Mouse (Mus musculus) forebrain, embryonic 12.5 days (tissue): ENCODE measurements around the gene Pofut2. TPM values are rescaled to one million over a fixed set of nuclear protein-coding genes. Genes with fewer than 3 reads are reported as not detected.
A peak's percentile ranks its signal among the peaks of the same experiment; 100 is the strongest.

Experiments used
- ATAC-seq: fragments of 200-750 bp; cut with Nextera tagmentation; 2 replicates; pipeline ENCODE4 v1.8.0; 2017; ENCODE audit warnings: moderate TSS enrichment; ENCODE audit not compliant: low FRiP score
- H3K27ac ChIP-seq: fragments of 300-500 bp; sonication (generic); 2 replicates; pipeline ENCODE4 v1.5.1; 2016; ENCODE audit warnings: mild to moderate bottlenecking
- H3K27me3 ChIP-seq: fragments of 300-500 bp; sonication (generic); 2 replicates; pipeline ENCODE4 v1.6.1; 2016; ENCODE audit warnings: mild to moderate bottlenecking
- H3K36me3 ChIP-seq: fragments of 300-500 bp; sonication (generic); replicated peaks from 2 replicates; pipeline ENCODE4 v1.6.1; 2016; ENCODE audit warnings: mild to moderate bottlenecking
- H3K4me1 ChIP-seq: fragments of 300-500 bp; sonication (generic); 2 replicates; pipeline ENCODE4 v1.6.1; 2016
- H3K4me2 ChIP-seq: fragments of 300-500 bp; sonication (generic); 2 replicates; pipeline ENCODE4 v1.6.1; 2016; ENCODE audit warnings: mild to moderate bottlenecking, moderate library complexity
- H3K4me3 ChIP-seq: fragments of 300-500 bp; sonication (generic); replicated peaks from 2 replicates; pipeline ENCODE4 v1.5.1; 2016; ENCODE audit warnings: mild to moderate bottlenecking
- H3K9ac ChIP-seq: fragments of 300-500 bp; sonication (generic); 2 replicates; pipeline ENCODE4 v1.6.1; 2016; ENCODE audit warnings: mild to moderate bottlenecking
- H3K9me3 ChIP-seq: fragments of 300-500 bp; sonication (generic); 2 replicates; pipeline ENCODE4 v1.6.1; 2016
- WGBS: fragments of 180-500 bp; shearing (Covaris S2); methylation state at CpG from one replicate; pipeline ENCODE4 v1.1.7; 2016; 5-methylcytosine and 5-hydroxymethylcytosine counted together
- polyA plus RNA-seq: library from polyadenylated mRNA; unstranded; fragments of >200 nt; fragmentation: Nextera tagmentation; extraction: Ambion mirVana; gene quantifications from 2 replicates; pipeline ENCODE4 v1.2.1, GENCODE M21; 2016

The Pofut2 gene
- polyA plus RNA-seq, 1 experiment from 2014 or later, result 65.8 TPM

GRCm38 (mm10) chr10:77237795-77238580 lies 21.0 kb upstream of the Pofut2 start:
- no peak for ATAC-seq
- Histone ChIP-seq H3K4me1 (no peaks in the 10 kb centered on the region), H3K4me2 (no peak overlapping the region), H3K27me3 (no peaks in the 10 kb centered on the region), H3K4me3 (no peak overlapping the region), H3K9me3 (0 out of 2 replicates have a peak, but pooled peaks cover 2% of the 10 kb centered on the region), H3K9ac (no peak overlapping the region), H3K36me3 (no peaks in the 10 kb centered on the region), H3K27ac (no peak overlapping the region)
- WGBS, result 76% methylated on average over 16 of the region's 16 CpGs

- 90% methylated on average over 8 of the region's 8 CpGs for WGBS
- no peak for ATAC-seq
- no peak overlapping the region for H3K9ac ChIP-seq
- no peaks in the 10 kb centered on the region for H3K36me3 ChIP-seq
- 0 out of 2 replicates have a peak, but pooled peaks cover 2% of the 10 kb centered on the region for H3K9me3 ChIP-seq
- H3K27ac ChIP-seq, result no peak overlapping the region
- no peaks in the 10 kb centered on the region for H3K4me1 ChIP-seq
- H3K27me3 ChIP-seq, result no peaks in the 10 kb centered on the region
- no peak overlapping the region for H3K4me3 ChIP-seq
- no peak overlapping the region for H3K4me2 ChIP-seq
Measured at GRCm38 (mm10) chr10:77240764-77241163, 18.3 kb upstream of the Pofut2 start.

- 84% methylated on average over 3 of the region's 3 CpGs for WGBS
- H3K4me3 ChIP-seq, result no peak overlapping the region
- ATAC-seq, result no peak
- H3K36me3 ChIP-seq, result no peaks in the 10 kb centered on the region
- no peaks in the 10 kb centered on the region for H3K4me1 ChIP-seq
- H3K4me2 ChIP-seq, result no peak overlapping the region
- H3K27me3 ChIP-seq, result no peaks in the 10 kb centered on the region
- no peaks in the 10 kb centered on the region for H3K9me3 ChIP-seq
- H3K27ac ChIP-seq, result no peak overlapping the region
- H3K9ac ChIP-seq, result no peak overlapping the region
Measured at GRCm38 (mm10) chr10:77242396-77242795, 16.6 kb upstream of the Pofut2 start.

GRCm38 (mm10) chr10:77242871-77243270 lies 16.1 kb upstream of the Pofut2 start:
- no peak overlapping the region for H3K4me2 ChIP-seq
- H3K9ac ChIP-seq, result no peak overlapping the region
- WGBS, result 92% methylated on average over 14 of the region's 14 CpGs
- no peak for ATAC-seq
- no peaks in the 10 kb centered on the region for H3K36me3 ChIP-seq
- no peaks in the 10 kb centered on the region for H3K27me3 ChIP-seq
- no peaks in the 10 kb centered on the region for H3K9me3 ChIP-seq
- H3K4me3 ChIP-seq, result no peak overlapping the region
- H3K27ac ChIP-seq, result no peak overlapping the region
- no peaks in the 10 kb centered on the region for H3K4me1 ChIP-seq

GRCm38 (mm10) chr10:77243572-77244161 lies 15.4 kb upstream of the Pofut2 start:
- H3K4me1 ChIP-seq, result no peaks in the 10 kb centered on the region
- H3K4me2 ChIP-seq, result no peak overlapping the region
- 80% methylated on average over 11 of the region's 11 CpGs for WGBS
- H3K36me3 ChIP-seq, result no peaks in the 10 kb centered on the region
- H3K9ac ChIP-seq, result no peak overlapping the region
- ATAC-seq, result no peak
- no peak overlapping the region for H3K27ac ChIP-seq
- H3K27me3 ChIP-seq, result no peaks in the 10 kb centered on the region
- no peak overlapping the region for H3K4me3 ChIP-seq
- H3K9me3 ChIP-seq, result no peaks in the 10 kb centered on the region

GRCm38 (mm10) chr10:77244777-77245176 lies 14.2 kb upstream of the Pofut2 start:
- Histone ChIP-seq H3K4me1 (no peaks in the 10 kb centered on the region), H3K27ac (no peak overlapping the region), H3K4me2 (no peak overlapping the region), H3K9me3 (no peaks in the 10 kb centered on the region), H3K27me3 (no peaks in the 10 kb centered on the region), H3K36me3 (no peaks in the 10 kb centered on the region), H3K4me3 (no peak overlapping the region), H3K9ac (no peak overlapping the region)
- 92% methylated on average over 6 of the region's 6 CpGs for WGBS
- no peak for ATAC-seq

- 86% methylated on average over 5 of the region's 5 CpGs for WGBS
Measured at GRCm38 (mm10) chr10:77247048-77247447, 12.0 kb upstream of the Pofut2 start.

GRCm38 (mm10) chr10:77247707-77248106 lies 11.3 kb upstream of the Pofut2 start:
- H3K9ac ChIP-seq, result no peak overlapping the region
- ATAC-seq, result no peak
- no peaks in the 10 kb centered on the region for H3K9me3 ChIP-seq
- H3K36me3 ChIP-seq, result no peaks in the 10 kb centered on the region
- 0 out of 2 replicates have a peak, but pooled peaks cover 4% of the 10 kb centered on the region for H3K27me3 ChIP-seq
- H3K4me3 ChIP-seq, result no peak overlapping the region
- H3K4me2 ChIP-seq, result no peak overlapping the region
- no peak overlapping the region for H3K27ac ChIP-seq
- WGBS, result 85% methylated on average over 7 of the region's 7 CpGs
- peaks cover 14% of the 10 kb centered on the region for H3K4me1 ChIP-seq

More at GRCm38 (mm10) chr10:77247048-77247447, 12.0 kb upstream of the Pofut2 start:
- Histone ChIP-seq H3K4me3 (no peak overlapping the region), H3K4me2 (no peak overlapping the region), H3K9ac (no peak overlapping the region), H3K4me1 (peaks cover 7% of the 10 kb centered on the region), H3K9me3 (no peaks in the 10 kb centered on the region), H3K27ac (no peak overlapping the region), H3K36me3 (no peaks in the 10 kb centered on the region), H3K27me3 (0 out of 2 replicates have a peak, but pooled peaks cover under 1% of the 10 kb centered on the region)
- no peak for ATAC-seq

GRCm38 (mm10) chr10:77251223-77251783 lies 7.7 kb upstream of the Pofut2 start:
- H3K27ac ChIP-seq, result no peak overlapping the region
- H3K4me3 ChIP-seq, result no peak overlapping the region
- H3K27me3 ChIP-seq, result 0 out of 2 replicates have a peak, but pooled peaks cover 4% of the 10 kb centered on the region
- H3K4me2 ChIP-seq, result no peak overlapping the region
- peaks cover 20% of the 10 kb centered on the region for H3K4me1 ChIP-seq
- WGBS, result 70% methylated on average over 18 of the region's 18 CpGs
- no peak for ATAC-seq
- H3K9ac ChIP-seq, result no peak overlapping the region
- H3K36me3 ChIP-seq, result no peaks in the 10 kb centered on the region
- H3K9me3 ChIP-seq, result no peaks in the 10 kb centered on the region

- WGBS, result 80% methylated on average over 18 of the region's 18 CpGs
- Histone ChIP-seq H3K4me1 (peaks cover 20% of the 10 kb centered on the region), H3K4me2 (no peak overlapping the region), H3K4me3 (no peak overlapping the region), H3K27me3 (0 out of 2 replicates have a peak, but pooled peaks cover 4% of the 10 kb centered on the region), H3K27ac (no peak overlapping the region), H3K36me3 (no peaks in the 10 kb centered on the region), H3K9me3 (no peaks in the 10 kb centered on the region), H3K9ac (no peak overlapping the region)
- ATAC-seq, result peak; percentile 47
Measured at GRCm38 (mm10) chr10:77251784-77252539, 7.1 kb upstream of the Pofut2 start.

- 1% methylated on average over 4 of the region's 4 CpGs for WGBS
Measured at GRCm38 (mm10) chr10:77252790-77253189, 6.2 kb upstream of the Pofut2 start.

GRCm38 (mm10) chr10:77255231-77255630 lies 3.8 kb upstream of the Pofut2 start:
- Histone ChIP-seq H3K9me3 (no peaks in the 10 kb centered on the region), H3K36me3 (no peaks in the 10 kb centered on the region), H3K4me1 (peaks cover 29% of the 10 kb centered on the region), H3K4me3 (no peak overlapping the region), H3K9ac (no peak overlapping the region), H3K4me2 (no peak overlapping the region), H3K27ac (no peak overlapping the region), H3K27me3 (0 out of 2 replicates have a peak, but pooled peaks cover 4% of the 10 kb centered on the region)
- ATAC-seq, result no peak
- 74% methylated on average over 3 of the region's 3 CpGs for WGBS

More at GRCm38 (mm10) chr10:77252790-77253189, 6.2 kb upstream of the Pofut2 start:
- Histone ChIP-seq H3K4me1 (peaks cover 20% of the 10 kb centered on the region), H3K9me3 (no peaks in the 10 kb centered on the region), H3K27ac (no peak overlapping the region), H3K4me3 (no peak overlapping the region), H3K27me3 (0 out of 2 replicates have a peak, but pooled peaks cover 4% of the 10 kb centered on the region), H3K9ac (no peak overlapping the region), H3K4me2 (no peak overlapping the region), H3K36me3 (no peaks in the 10 kb centered on the region)
- ATAC-seq, result peak; percentile 82
